Mouse (Mus musculus) retina, postnatal 7 days (tissue): ENCODE results near the gene Wdr44.
"Not testable (repeated sequence)": the region's sequence is repeated elsewhere in the genome, so short reads cannot be mapped to it uniquely, and the experiment has no call there.

ENCODE experiments used
- DNase-seq: peaks from one replicate; pipeline ENCODE4 v3.0.0-alpha.2; 2012; ENCODE audit warnings: low read depth, low spot score

The Wdr44 gene

DNA sequence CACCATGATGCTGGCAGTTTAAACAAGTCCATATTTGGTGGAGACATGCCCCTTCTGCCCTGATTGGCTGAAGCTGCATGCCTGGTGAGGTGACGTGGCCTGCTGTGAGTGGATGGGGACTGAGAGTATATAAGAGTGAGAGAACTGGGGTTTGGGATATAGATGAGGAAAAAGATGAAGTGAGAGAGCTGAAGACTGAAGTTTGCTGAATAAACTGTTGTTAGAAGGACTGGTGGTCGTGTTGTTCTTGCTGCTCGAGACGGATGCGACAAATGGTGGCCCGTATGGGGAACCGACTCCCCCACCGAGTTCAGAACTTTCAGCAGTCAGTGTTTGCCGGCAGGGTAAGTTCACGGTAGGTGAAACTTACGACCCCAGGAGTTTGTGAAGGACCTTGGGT lies 140.9 kb downstream of the Wdr44 start:
- DNase-seq = not testable (repeated sequence)

DNA sequence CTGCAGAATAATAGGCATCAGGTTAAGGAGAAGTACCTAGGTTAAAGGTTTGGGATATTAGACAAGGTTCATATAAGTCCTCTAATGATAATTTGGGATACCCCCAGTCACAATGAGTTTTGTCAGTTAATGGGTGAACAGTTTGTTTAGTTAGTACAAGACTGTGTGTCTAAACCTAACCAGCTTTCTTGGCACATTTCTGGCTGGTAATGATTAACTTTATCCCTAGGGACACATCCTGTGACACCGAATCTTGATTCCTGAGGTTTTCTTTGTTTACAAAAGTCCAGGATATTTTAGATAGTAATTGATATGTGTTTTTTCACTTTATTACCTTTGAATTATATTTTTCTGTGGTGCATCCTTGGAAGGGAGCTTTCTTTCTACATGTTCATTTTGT lies 148.1 kb downstream of the Wdr44 start:
- no peak for DNase-seq
